Mouse (Mus musculus) liver, adult 10 weeks (tissue): ENCODE measurements around the gene Hnrnpa3. TPM values are rescaled to one million over a fixed set of nuclear protein-coding genes. Genes with fewer than 3 reads are reported as not detected.

Experiments used
- polyA plus RNA-seq: library from polyadenylated mRNA; stranded (reverse); fragments of 350-450 nt; fragmentation: Illumina TruSeq; extraction: RNeasy Lipid Tissue Mini Kit (QIAGEN cat#74804); gene quantifications from one replicate; pipeline ENCODE4 v1.2.3, GENCODE M21; 2014; ENCODE audit warnings: low read depth, low replicate concordance

Gene Hnrnpa3
- 532 TPM for polyA plus RNA-seq

GRCm38 (mm10) chr2:75658727-75659628, at the start of gene Hnrnpa3:
Hnrnpa3 (plus strand) TSS chr2:75659261.

GRCm38 (mm10) chr2:75704234-75705161, 45.4 kb downstream of the Hnrnpa3 start, which contains the start of gene Nfe2l2:
Nfe2l2 (minus strand) TSS chr2:75704641.

Other genes with a start within 250 kb of the Hnrnpa3 start
- 95.1 TPM for gene Nfe2l2, start 45.4 kb downstream of the Hnrnpa3 start, polyA plus RNA-seq
- 9.8 TPM for gene Agps, start 172.9 kb downstream of the Hnrnpa3 start, polyA plus RNA-seq